Mouse (Mus musculus) neural tube, embryonic 13.5 days (tissue): ENCODE data around the gene Ttc28. TPM values are rescaled to one million over a fixed set of nuclear protein-coding genes. Genes with fewer than 3 reads are reported as not detected.

Experiments
- ATAC-seq: fragments of 200-750 bp; cut with Nextera tagmentation; 2 replicates; pipeline ENCODE4 v1.8.0; 2017; ENCODE audit warnings: low read depth, mild to moderate bottlenecking, moderate TSS enrichment, moderate library complexity
- H3K27ac ChIP-seq: fragments of 300-500 bp; sonication (generic); replicated peaks from 2 replicates; pipeline ENCODE4 v1.5.1; 2015; ENCODE audit warnings: moderate library complexity, mild to moderate bottlenecking, inconsistent platforms
- H3K27me3 ChIP-seq: fragments of 300-500 bp; sonication (generic); 2 replicates; pipeline ENCODE4 v1.6.1; 2015; ENCODE audit warnings: mild to moderate bottlenecking, inconsistent platforms
- H3K36me3 ChIP-seq: fragments of 300-500 bp; sonication (generic); 2 replicates; pipeline ENCODE4 v1.6.1; 2015; ENCODE audit warnings: mild to moderate bottlenecking, inconsistent platforms
- H3K4me1 ChIP-seq: fragments of 300-500 bp; sonication (generic); replicated peaks from 2 replicates; pipeline ENCODE4 v1.6.1; 2015; ENCODE audit warnings: inconsistent platforms
- H3K4me2 ChIP-seq: fragments of 300-500 bp; sonication (generic); 2 replicates; pipeline ENCODE4 v1.6.1; 2015; ENCODE audit warnings: inconsistent platforms, mild to moderate bottlenecking, moderate library complexity
- H3K4me3 ChIP-seq: fragments of 300-500 bp; sonication (generic); 2 replicates; pipeline ENCODE4 v1.5.1; 2015; ENCODE audit warnings: mild to moderate bottlenecking, inconsistent platforms
- H3K9ac ChIP-seq: fragments of 300-500 bp; sonication (generic); 2 replicates; pipeline ENCODE4 v1.6.1; 2015; ENCODE audit warnings: moderate library complexity, mild to moderate bottlenecking, inconsistent platforms
- H3K9me3 ChIP-seq: fragments of 300-500 bp; sonication (generic); 2 replicates; pipeline ENCODE4 v1.6.1; 2016; ENCODE audit warnings: inconsistent platforms
- WGBS: fragments of 180-500 bp; shearing (Covaris S2); methylation state at CpG from one replicate; pipeline ENCODE4 v1.1.7; 2015; 5-methylcytosine and 5-hydroxymethylcytosine counted together
- polyA plus RNA-seq: library from polyadenylated mRNA; unstranded; fragments of >200 nt; fragmentation: Nextera tagmentation; extraction: Ambion mirVana; gene quantifications from 2 replicates; pipeline ENCODE4 v1.2.1, GENCODE M21; 2015

Ttc28 gene
- polyA plus RNA-seq, 1 experiment from 2014 or later = 18.7 TPM

DNA sequence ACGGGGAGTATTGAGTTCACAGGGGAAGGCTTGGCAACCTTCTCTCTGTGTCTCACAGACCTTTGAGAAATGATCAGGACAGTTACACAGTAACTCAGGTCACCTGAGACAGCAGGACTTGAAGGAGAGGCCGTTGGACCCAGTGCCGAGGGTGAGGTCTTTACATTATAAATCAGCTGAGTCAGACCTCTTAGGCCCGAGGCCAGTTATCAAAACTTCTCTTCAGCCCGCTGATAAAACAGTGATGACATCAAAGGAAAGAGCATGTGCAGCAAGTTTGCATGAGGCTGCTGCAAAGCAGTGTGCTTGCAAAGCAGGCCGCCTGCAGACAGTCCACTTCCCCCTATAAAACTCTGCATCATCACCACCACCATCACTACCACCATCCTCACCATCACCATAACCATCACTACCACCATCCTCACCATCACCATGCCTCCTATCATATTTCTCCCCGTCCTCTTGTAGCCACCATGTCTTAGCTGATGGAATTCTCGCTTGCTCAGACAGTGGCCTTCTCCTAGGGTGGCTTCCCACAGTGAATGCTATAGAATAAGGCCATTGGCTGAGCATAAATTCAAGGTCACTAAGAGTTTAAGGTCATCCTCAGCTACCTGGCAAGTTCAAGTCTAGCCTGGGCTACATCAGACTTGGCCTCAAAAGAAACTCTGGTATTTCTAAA, 234.2 kb downstream of the Ttc28 start:
- no peaks in the 10 kb centered on the region for H3K9me3 ChIP-seq
- H3K4me1 ChIP-seq = peaks cover 35% of the 10 kb centered on the region
- WGBS = 75% methylated on average over 8 of the region's 8 CpGs
- H3K36me3 ChIP-seq = no peaks in the 10 kb centered on the region
- ATAC-seq = no peak
- H3K9ac ChIP-seq = no peak overlapping the region
- no peaks in the 10 kb centered on the region for H3K27me3 ChIP-seq
- no peak overlapping the region for H3K4me2 ChIP-seq
- no peak overlapping the region for H3K4me3 ChIP-seq
- H3K27ac ChIP-seq = 0 out of 2 replicates have a peak overlapping the region, but pooled peaks have one; percentile 9

DNA sequence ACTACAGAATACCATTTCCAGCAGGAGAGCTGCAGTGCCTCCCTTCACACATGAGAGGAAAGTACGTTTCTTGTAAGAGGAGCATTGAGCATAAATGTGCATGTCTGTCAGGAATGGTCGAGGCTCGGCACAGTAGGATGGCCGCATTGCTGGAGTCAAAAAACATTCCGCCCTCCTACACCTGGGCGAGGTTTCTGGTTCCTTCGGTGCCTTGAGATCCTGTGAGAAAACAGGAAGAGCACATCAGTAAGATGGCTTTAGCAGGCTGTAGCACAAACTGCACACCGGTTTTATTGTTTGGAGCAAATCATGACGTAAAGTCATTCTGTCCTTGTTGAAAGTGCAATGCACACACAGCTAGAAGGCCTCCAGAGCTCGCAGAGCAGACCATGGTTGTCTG, 235.0 kb downstream of the Ttc28 start:
- H3K4me2 ChIP-seq = no peak overlapping the region
- H3K36me3 ChIP-seq = no peaks in the 10 kb centered on the region
- 78% methylated on average over 10 of the region's 10 CpGs for WGBS
- no peak overlapping the region for H3K9ac ChIP-seq
- H3K9me3 ChIP-seq = no peaks in the 10 kb centered on the region
- H3K27ac ChIP-seq = no peak overlapping the region
- H3K4me1 ChIP-seq = peaks cover 42% of the 10 kb centered on the region
- H3K4me3 ChIP-seq = no peak overlapping the region
- no peaks in the 10 kb centered on the region for H3K27me3 ChIP-seq
- ATAC-seq = no peak

DNA sequence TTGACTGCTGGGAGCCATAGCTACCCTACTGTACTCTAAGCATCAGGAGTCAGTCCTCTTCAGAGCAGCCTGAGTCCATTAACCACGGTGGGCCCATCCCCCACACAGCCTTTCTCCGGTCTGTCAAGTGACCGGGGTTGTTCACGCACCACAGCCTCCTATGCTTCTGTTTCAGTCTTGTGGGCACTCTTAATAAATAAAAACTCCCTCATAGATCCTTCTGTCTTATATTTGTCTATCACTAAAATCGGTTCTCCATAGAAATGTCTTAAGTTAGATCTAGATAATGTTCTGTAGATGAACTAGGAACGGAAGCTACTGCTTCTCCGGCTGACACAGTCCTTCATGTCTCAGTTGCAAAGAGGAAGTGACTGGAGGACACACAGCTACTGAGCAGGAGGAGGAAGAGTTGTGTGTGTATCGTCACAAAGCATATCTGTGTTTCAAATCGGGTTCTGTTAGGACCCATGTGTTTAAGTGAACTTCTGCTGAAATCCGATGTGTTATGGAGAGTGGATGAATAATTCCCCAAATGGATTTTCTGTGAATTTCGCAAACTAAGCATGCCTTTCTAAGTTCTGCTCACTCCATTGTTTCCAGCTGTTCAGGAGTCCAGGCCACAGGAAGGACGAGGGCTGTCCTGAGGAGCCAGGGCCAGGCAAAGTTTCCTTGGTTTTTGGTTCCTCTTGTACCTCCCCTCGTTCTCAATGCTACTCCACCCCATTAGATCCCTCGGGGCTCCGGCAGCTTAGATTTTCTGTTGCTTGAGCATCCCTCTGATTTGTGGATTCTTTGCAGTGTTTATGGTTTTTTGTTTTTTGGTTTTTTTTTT, 236.1 kb downstream of the Ttc28 start:
- Histone ChIP-seq H3K4me2 (no peak overlapping the region), H3K36me3 (no peaks in the 10 kb centered on the region), H3K9ac (no peak overlapping the region), H3K27me3 (no peaks in the 10 kb centered on the region), H3K27ac (0 out of 2 replicates have a peak overlapping the region, but pooled peaks have one; percentile 24), H3K4me3 (no peak overlapping the region), H3K4me1 (peaks cover 54% of the 10 kb centered on the region), H3K9me3 (no peaks in the 10 kb centered on the region)
- ATAC-seq = no peak
- 66% methylated on average over 15 of the region's 15 CpGs for WGBS

DNA sequence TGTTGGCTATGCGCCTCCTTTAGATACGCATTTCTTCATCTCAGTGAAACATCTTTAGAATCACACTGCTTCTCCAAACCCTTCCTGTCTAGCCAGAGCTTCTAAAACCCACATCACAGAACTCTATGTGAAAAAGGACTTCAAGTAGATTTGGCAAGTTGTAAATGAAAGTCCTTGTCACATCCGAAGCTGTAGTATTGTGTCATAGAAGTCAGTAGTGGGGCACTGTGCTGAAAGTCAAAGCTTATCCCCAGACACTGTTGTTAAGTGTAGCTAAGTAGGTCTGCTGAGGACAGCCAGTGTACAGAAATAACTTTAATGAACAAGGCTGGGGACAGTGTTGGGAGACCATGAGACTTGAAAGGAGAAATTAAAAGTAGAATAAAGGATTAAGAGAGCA, 240.2 kb downstream of the Ttc28 start:
- Histone ChIP-seq H3K27ac (0 out of 2 replicates have a peak overlapping the region, but pooled peaks have one; percentile 29), H3K4me2 (no peak overlapping the region), H3K27me3 (no peaks in the 10 kb centered on the region), H3K36me3 (no peaks in the 10 kb centered on the region), H3K4me1 (peaks cover 65% of the 10 kb centered on the region), H3K9ac (no peak overlapping the region), H3K4me3 (no peak overlapping the region), H3K9me3 (no peaks in the 10 kb centered on the region)
- ATAC-seq = no peak
- 74% methylated on average over 3 of the region's 3 CpGs for WGBS

DNA sequence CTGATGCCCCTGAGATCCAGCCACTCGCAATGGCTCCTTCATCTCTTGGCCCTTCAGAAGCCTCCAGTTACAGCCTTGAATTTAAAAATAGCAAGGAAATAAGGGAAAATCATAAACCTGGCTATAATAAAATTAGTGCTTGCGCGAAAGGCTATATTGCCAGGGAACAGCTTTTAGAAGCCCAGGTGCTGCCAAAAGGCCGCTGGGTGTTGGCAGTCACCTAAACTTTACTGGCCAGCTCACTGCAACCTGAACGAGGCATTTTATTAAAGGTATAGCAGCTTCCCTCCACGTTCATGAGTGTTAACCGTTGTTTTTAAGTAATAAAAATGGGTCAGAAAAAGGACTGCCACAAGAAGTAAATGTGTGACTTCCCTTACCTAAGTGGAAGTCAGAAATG, 240.7 kb downstream of the Ttc28 start:
- H3K27me3 ChIP-seq = no peaks in the 10 kb centered on the region
- H3K4me1 ChIP-seq = peaks cover 61% of the 10 kb centered on the region
- H3K36me3 ChIP-seq = no peaks in the 10 kb centered on the region
- WGBS = 74% methylated on average over 7 of the region's 7 CpGs
- no peaks in the 10 kb centered on the region for H3K9me3 ChIP-seq
- H3K27ac ChIP-seq = 0 out of 2 replicates have a peak overlapping the region, but pooled peaks have one; percentile 29
- no peak overlapping the region for H3K9ac ChIP-seq
- no peak overlapping the region for H3K4me2 ChIP-seq
- ATAC-seq = no peak
- H3K4me3 ChIP-seq = no peak overlapping the region

DNA sequence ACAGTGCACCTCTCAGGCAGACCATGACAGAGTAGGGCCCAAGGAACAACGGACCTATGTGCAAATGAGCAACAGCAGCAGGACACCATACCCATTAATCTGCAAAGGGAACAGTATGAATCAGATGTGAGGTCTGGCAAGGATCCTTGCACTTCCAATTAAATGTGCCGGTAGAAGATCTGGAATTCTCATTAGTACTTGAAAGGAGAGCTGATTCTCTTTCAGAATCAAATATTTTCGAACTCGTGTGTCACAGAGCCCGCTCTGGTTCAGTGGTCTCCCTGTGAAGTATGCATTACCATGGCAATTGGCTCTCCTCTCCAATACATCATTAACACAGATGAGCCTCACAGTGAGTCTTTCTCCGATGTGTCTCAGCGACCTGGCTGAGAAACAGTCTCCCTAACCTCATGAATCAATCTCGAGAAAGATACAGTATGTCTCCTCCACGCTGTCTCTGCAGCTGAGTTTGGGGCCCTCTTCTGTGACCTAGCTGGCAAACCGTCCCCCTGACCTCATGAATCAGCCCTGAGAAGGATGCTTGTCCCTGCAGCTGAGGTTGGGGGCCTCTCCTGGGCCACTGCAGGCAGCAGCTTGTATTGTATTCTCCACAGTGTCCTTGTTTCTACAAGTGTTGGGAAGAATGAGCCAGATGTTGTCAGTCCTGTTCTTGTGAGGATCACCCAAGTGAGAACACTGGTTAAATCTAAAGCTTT, 241.3 kb downstream of the Ttc28 start:
- Histone ChIP-seq H3K4me1 (peaks cover 58% of the 10 kb centered on the region), H3K27ac (peak overlapping the region; percentile 78), H3K9ac (0 out of 2 replicates have a peak overlapping the region, but pooled peaks have one; percentile 36), H3K4me2 (no peak overlapping the region), H3K36me3 (no peaks in the 10 kb centered on the region), H3K9me3 (no peaks in the 10 kb centered on the region), H3K4me3 (no peak overlapping the region), H3K27me3 (no peaks in the 10 kb centered on the region)
- no peak for ATAC-seq
- 29% methylated on average over 10 of the region's 10 CpGs for WGBS

DNA sequence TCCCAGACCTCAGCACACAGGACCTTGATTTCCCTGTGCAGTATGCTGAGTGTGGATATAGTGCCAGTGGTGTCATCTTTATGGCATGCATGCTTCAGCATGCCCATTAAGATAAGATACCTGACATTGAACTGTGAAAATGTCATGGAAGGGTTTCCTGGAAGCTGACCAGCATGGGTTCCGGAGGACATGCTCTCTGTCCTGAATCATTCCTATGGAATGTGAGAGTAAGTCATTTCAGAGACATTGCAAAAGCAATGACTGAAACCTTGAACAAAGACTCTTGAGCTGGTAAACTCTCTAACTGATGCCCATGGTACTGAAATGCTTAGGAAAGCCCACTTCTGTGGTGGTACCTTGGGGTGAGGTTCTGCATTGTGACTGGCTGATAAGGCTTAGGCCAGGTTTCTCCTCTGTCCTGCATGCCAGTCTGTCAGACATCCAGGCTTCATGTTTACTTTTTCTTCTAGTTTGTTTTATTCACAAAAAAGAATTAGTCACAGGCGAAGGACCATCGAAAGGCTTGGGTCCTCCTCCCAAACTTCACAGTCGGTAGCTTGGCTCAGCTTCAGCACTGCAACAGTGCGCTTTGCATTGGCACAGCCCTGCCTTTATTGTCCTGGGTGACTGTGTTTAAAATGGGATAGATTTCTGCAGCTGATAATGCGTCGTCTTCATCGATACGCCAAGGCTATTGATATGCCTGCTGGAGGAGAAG, 242.9 kb downstream of the Ttc28 start:
- whole genome bisulfite sequencing = 58% methylated on average over 9 of the region's 9 CpGs
- Histone ChIP-seq H3K36me3 (no peaks in the 10 kb centered on the region), H3K27ac (no peak overlapping the region), H3K4me1 (peaks cover 58% of the 10 kb centered on the region), H3K27me3 (no peaks in the 10 kb centered on the region), H3K4me3 (no peak overlapping the region), H3K9me3 (no peaks in the 10 kb centered on the region), H3K4me2 (no peak overlapping the region), H3K9ac (no peak overlapping the region)
- no peak for ATAC-seq

DNA sequence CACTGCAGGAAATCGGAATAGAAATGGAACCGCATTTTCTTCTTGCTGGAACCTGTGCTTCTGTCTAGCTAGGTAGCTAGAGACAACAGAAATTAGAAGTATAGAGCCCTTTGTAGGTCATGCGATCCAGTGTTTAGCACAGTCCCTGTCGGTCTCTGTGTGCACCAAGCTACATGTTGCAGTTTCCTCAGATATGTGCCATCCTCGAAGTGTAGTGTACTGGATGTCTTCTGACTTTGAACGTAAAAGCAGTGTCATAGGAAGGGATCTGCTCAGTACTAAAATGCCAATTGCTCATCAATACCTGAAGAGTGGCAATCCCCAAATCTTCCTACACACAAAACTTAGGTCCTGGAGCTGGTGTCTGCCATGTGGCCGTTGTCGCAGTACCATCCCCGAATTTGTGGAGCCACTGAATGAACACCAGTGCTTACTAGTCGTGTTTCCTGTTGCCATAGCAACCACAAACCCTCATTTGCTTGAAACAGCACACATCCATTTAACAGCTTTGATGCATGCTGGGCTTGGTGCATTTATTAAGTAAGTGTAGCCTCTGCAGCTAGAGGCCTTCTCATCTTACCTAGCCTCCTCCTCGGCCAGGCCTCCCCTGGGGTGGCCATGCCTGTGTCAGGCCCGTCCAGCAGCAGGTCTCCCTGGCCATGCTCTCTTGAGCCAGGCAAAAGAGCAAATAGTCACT, 243.6 kb downstream of the Ttc28 start:
- peak; percentile 71; the same call in 1 of the 2 replicates for ATAC-seq
- Histone ChIP-seq H3K9me3 (no peaks in the 10 kb centered on the region), H3K27me3 (no peaks in the 10 kb centered on the region), H3K9ac (peak overlapping the region; percentile 39; the same call in 1 of the 2 replicates), H3K4me1 (peaks cover 61% of the 10 kb centered on the region), H3K36me3 (no peaks in the 10 kb centered on the region), H3K4me2 (no peak overlapping the region), H3K4me3 (no peak overlapping the region), H3K27ac (peak overlapping the region; percentile 74)
- WGBS = 40% methylated on average over 12 of the region's 12 CpGs

DNA sequence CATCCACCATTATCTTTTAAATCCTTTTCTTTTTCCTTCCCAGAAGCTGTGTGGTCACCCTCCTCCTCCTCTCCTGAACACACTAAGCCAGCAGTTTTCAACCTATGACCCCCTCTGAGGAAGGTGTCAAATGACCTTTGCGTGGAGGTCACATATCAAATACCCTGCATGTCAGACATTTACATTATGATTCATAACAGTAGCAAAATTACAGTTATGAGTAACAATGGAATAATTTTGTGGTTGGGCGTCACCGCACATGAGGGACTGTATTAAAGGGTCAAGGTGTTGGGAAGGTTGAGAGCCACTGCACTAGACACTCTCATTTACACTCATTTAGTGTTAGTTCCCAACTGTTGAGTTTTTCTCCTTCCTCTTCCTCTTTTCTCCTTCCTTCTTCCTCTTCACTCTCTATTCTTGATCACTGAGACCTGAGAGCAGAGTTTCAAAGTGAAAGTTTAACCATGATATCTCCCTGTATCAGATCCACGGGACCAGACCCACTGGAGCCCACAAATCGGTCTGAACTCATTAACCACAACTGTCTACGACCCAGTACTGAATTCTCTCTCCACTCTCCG, 245.1 kb downstream of the Ttc28 start:
- Histone ChIP-seq H3K27me3 (no peaks in the 10 kb centered on the region), H3K36me3 (no peaks in the 10 kb centered on the region), H3K9ac (no peak overlapping the region), H3K4me1 (peaks cover 57% of the 10 kb centered on the region), H3K4me2 (no peak overlapping the region), H3K9me3 (no peaks in the 10 kb centered on the region), H3K27ac (no peak overlapping the region), H3K4me3 (no peak overlapping the region)
- ATAC-seq = no peak
- WGBS = 89% methylated on average over 7 of the region's 7 CpGs

DNA sequence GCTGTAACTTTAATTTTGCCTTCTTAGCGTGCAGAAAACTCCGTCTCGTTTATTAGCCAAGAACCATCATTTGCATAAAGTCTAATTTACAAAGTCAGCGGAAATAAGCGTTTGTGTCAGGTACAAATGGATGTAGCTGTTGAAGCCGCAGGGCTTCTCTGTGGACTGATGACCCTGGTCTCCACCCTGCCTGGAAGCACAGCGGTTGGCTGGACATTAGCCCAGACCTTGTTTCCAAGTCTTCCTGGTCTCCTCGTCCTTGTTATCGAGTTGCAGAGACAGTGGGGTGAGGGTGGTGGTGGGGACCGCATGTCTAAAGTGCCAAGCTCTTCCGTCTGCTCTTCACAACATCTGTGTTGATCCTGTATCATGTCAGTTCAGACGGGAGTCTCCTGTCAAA, 246.1 kb downstream of the Ttc28 start:
- 76% methylated on average over 12 of the region's 12 CpGs for WGBS
- H3K9me3 ChIP-seq = no peaks in the 10 kb centered on the region
- no peak overlapping the region for H3K4me2 ChIP-seq
- H3K36me3 ChIP-seq = no peaks in the 10 kb centered on the region
- H3K9ac ChIP-seq = no peak overlapping the region
- no peak overlapping the region for H3K27ac ChIP-seq
- H3K4me1 ChIP-seq = peaks cover 51% of the 10 kb centered on the region
- H3K4me3 ChIP-seq = no peak overlapping the region
- no peak for ATAC-seq
- H3K27me3 ChIP-seq = no peaks in the 10 kb centered on the region

DNA sequence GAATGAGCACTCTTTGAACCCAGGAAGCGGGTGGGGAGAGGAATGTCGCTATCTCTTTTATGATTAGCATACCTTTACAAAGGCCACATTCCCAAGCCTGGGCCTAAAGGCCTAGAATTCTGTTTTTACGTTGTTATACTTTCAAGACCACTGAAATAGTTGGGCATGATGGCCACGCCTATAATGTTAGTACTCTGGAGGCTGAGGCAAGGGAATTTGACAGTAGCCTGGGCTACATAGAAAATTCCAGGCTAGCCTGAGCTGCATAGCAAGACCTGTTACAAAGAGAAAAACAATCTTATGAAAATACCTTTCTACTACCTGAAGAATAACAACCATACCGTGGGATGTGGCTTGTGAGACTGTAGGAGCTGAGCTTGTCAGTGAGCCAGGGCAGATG, 248.2 kb downstream of the Ttc28 start:
- peaks cover 48% of the 10 kb centered on the region for H3K4me1 ChIP-seq
- no peaks in the 10 kb centered on the region for H3K27me3 ChIP-seq
- H3K4me3 ChIP-seq = no peak overlapping the region
- ATAC-seq = no peak
- peak overlapping the region; percentile 40; the same call in 1 of the 2 replicates for H3K27ac ChIP-seq
- H3K9ac ChIP-seq = no peak overlapping the region
- H3K4me2 ChIP-seq = no peak overlapping the region
- 77% methylated on average over 5 of the region's 5 CpGs for WGBS
- no peaks in the 10 kb centered on the region for H3K9me3 ChIP-seq
- 0 out of 2 replicates have a peak, but pooled peaks cover 3% of the 10 kb centered on the region for H3K36me3 ChIP-seq
